Comparison of ENCODE assay signal across 8 mouse cellular contexts in the genomic region with DNA sequence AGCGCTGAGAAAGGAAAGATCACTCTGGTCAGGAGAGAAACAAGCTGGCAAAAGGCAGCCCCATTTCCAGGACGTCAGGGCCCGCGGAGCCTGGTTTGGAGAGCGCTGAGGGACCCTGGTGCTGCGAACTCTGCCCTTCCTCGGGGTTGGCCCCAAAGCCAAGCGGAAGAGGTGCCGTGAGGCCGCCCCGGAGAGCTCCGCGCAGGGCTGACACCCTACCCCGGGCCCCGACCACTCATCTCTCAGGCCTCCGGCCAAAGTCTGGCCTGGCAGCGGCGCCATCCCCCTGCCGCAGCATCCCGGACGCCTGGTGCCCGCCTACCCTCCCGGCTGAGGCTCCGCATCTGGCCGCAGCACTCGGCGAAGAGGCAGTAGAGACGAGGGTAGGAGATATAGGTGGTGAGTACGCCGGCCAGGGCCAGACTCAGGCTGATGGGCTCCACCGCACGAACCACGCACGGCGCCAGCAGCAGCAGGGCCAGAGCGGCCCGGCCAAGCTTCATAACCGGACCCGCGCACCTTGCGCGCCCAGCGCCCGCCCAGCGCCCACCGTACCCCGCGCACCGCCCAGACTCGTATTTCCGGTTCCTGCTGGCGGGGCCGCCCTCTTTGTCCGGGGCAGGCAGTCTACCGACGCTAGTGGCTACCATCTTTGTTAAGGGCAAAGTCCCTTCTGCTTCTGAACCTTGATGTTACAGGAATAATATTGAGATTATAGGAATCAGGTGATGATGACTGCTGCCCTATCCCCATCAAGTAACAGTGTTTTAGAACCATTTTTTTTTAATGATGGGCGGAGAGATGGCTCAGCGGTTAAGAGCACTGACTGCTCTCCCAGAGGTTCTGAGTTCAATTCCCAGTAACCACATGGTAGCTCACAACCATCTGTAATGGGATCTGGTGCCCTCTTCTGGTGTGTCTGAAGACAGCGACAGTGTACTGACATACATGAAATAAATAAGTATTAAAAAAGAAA. TPM values are rescaled to one million over a fixed set of nuclear protein-coding genes. Genes with fewer than 3 reads are reported as not detected.
DNase-seq lines count a peak whose midpoint lies in the region; ATAC-seq and TF ChIP-seq lines count a peak whose summit lies in the region.

Gene Tor1a (minus strand): TSS at position 582 of the 976 bp plus-strand sequence.

- TF ChIP-seq POLR2A in cortical plate, adult 2 months (IDR thresholded peaks at IDR 0.05; ENCODE audit: extremely low read depth, insufficient read depth, low read length), result peak; percentile 77

- peak within 1 kb of the TSS; percentile 87 for H3K27ac ChIP-seq in cortical plate, adult 2 months (ENCODE audit: insufficient read depth, low read length)

- peak; percentile 85 for DNase-seq in gastrocnemius, postnatal 10 days
- DNase-seq in induced T-regulatory cell, adult 2 months (ENCODE audit: low read depth), result peak; percentile 91
- peak; percentile 83 to 90 for DNase-seq in left cerebral cortex, adult 9 months (ENCODE audit: low spot score in 2 of 2)
- DNase-seq in right cerebral cortex, postnatal 14 days, result peak; percentile 91
- DNase-seq in urinary bladder, postnatal 36 days (ENCODE audit: low spot score in 2 of 2), result peak; percentile 79 to 87

- ATAC-seq in activated CD4-positive, CD25-positive, alpha-beta regulatory T cell, adult 4 months, result peak; percentile 85
- ATAC-seq in megakaryocyte progenitor cell, adult 5-6 weeks (replicated peaks; ENCODE audit: poor library complexity), result peak; percentile 92

- no peak for TF ChIP-seq CTCF in cortical plate, adult 2 months (IDR thresholded peaks at IDR 0.05; ENCODE audit: extremely low read depth, insufficient read depth, low read length)

- peak within 1 kb of the TSS; percentile 94 for H3K4me3 ChIP-seq in cortical plate, adult 2 months (ENCODE audit: insufficient read depth, low read length)

- H3K4me1 ChIP-seq in cortical plate, adult 2 months (ENCODE audit: control insufficient read depth, insufficient read depth, low read length), result peaks cover 5% of the 10 kb centered on the region; the same call in 1 of the 2 replicates

RNA-seq across cellular contexts. Expression of gene Tor1a, which starts in this region (rescaled TPM):
- 10 to 100 TPM; 63.1 to 67.7 TPM for polyA plus RNA-seq in activated CD4-positive, CD25-positive, alpha-beta regulatory T cell, adult 4 months (2017; shearing (Covaris generic))
- polyA plus RNA-seq in cortical plate, adult 2 months (2012; rRNA removed), result 52.5 and 56.5 TPM in 2 replicates
- total RNA-seq in gastrocnemius, postnatal 10 days (2021), result 10 to 100 TPM; 13.7 to 18.4 TPM
- 63.5 and 65.1 TPM in 2 replicates for total RNA-seq in megakaryocyte progenitor cell, adult 5-6 weeks (2015)
- 71.7 and 96.5 TPM in 2 replicates for total RNA-seq in megakaryocyte progenitor cell, adult 5-6 weeks (2017)

Comparison
In these comparisons a context has a peak if more than half of its experiments do, and no peak if none do; other contexts are left out.
1. Peak in every context shown above with its lines: DNase-seq, ATAC-seq, H3K4me3 ChIP-seq and H3K27ac ChIP-seq.